Mouse (Mus musculus) MEL (cell line): ENCODE results near the gene Pelo. TPM values are rescaled to one million over a fixed set of nuclear protein-coding genes. Genes with fewer than 3 reads are reported as not detected.

Experiments
- DNase-seq: peaks from one replicate; pipeline ENCODE4 v3.0.0; 2011; ENCODE audit warnings: low read depth, low spot score
- H3K27ac ChIP-seq: 2 replicates; pipeline ENCODE4 v1.5.1; 2012; ENCODE audit warnings: low read depth, mild to moderate bottlenecking, control low read depth, low read length, moderate library complexity; ENCODE audit not compliant: control insufficient read depth
- H3K27me3 ChIP-seq, 2 experiments: fragments of 150-350 bp in 1 of 2; sonication (generic) in 1 of 2; 2 replicates each; pipeline ENCODE4 v1.6.1; 2012; ENCODE audit warnings: low read length in 2 of 2, mild to moderate bottlenecking in 2 of 2, improper control_type of control experiment in 1 of 2, moderate library complexity in 1 of 2; ENCODE audit not compliant: insufficient read depth in 2 of 2, control insufficient read depth in 1 of 2
- H3K36me3 ChIP-seq, 2 experiments: 2 replicates each; pipeline ENCODE4 v1.6.1; 2012 to 2014; ENCODE audit warnings: low read length in 2 of 2, improper control_type of control experiment in 1 of 2, inconsistent platforms in 1 of 2, mild to moderate bottlenecking in 1 of 2; ENCODE audit not compliant: insufficient read depth in 2 of 2, control insufficient read depth in 1 of 2
- H3K4me1 ChIP-seq, 2 experiments: fragments of 150-350 bp in 1 of 2; sonication (generic) in 1 of 2; 2 replicates each; pipeline ENCODE4 v1.6.1; 2012; ENCODE audit warnings: low read length in 2 of 2, improper control_type of control experiment in 1 of 2, mild to moderate bottlenecking in 1 of 2; ENCODE audit not compliant: insufficient read depth in 2 of 2, control insufficient read depth in 1 of 2
- H3K4me3 ChIP-seq, 2 experiments: fragments of 150-350 bp in 1 of 2; sonication (generic) in 1 of 2; 2 replicates each; pipeline ENCODE4 v1.5.1; 2012; ENCODE audit warnings: low read depth in 2 of 2, low read length in 2 of 2, mild to moderate bottlenecking in 2 of 2, moderate library complexity in 2 of 2, control low read depth in 1 of 2, improper control_type of control experiment in 1 of 2; ENCODE audit not compliant: control insufficient read depth in 1 of 2, insufficient read depth in 1 of 2
- H3K79me2 ChIP-seq: 2 replicates; pipeline ENCODE4 v1.6.1; 2012; ENCODE audit warnings: mild to moderate bottlenecking, low read length, moderate library complexity; ENCODE audit not compliant: control insufficient read depth, poor library complexity, insufficient read depth
- H3K9ac ChIP-seq: 2 replicates; pipeline ENCODE4 v1.6.1; 2012; ENCODE audit warnings: low read depth, mild to moderate bottlenecking, control low read depth, low read length, moderate library complexity; ENCODE audit not compliant: control insufficient read depth, poor library complexity, severe bottlenecking
- H3K9me3 ChIP-seq: fragments of 150-350 bp; sonication (generic); replicated peaks from 2 replicates; pipeline ENCODE4 v1.6.1; 2012; ENCODE audit warnings: mild to moderate bottlenecking, low read length, improper control_type of control experiment, moderate library complexity; ENCODE audit not compliant: insufficient read depth
- CHD1 ChIP-seq: IDR thresholded peaks from 2 replicates; pipeline ENCODE4 v1.6.1; 2012; ENCODE audit warnings: low read depth, mild to moderate bottlenecking, inconsistent platforms, low read length, improper control_type of control experiment
- E2F4 ChIP-seq: IDR thresholded peaks from 2 replicates; pipeline ENCODE4 v1.6.1; 2011; ENCODE audit warnings: low read depth, low read length, improper control_type of control experiment, borderline replicate concordance
- GABPA ChIP-seq: IDR thresholded peaks from 2 replicates; pipeline ENCODE4 v1.6.1; 2012; ENCODE audit warnings: low read depth, mild to moderate bottlenecking, inconsistent platforms, low read length, improper control_type of control experiment, moderate library complexity
- HCFC1 ChIP-seq: IDR thresholded peaks from 2 replicates; pipeline ENCODE4 v1.6.1; 2012; ENCODE audit warnings: low read depth, mild to moderate bottlenecking, inconsistent platforms, low read length, improper control_type of control experiment, moderate library complexity
- JUND ChIP-seq: IDR thresholded peaks from 2 replicates; pipeline ENCODE4 v1.6.1; 2011; ENCODE audit warnings: low read depth, mild to moderate bottlenecking, improper control_type of control experiment, low read length
- KAT2A ChIP-seq: conservative IDR thresholded peaks from 2 replicates; pipeline ENCODE4 v1.6.1; 2012; ENCODE audit warnings: low read depth, low read length, improper control_type of control experiment, inconsistent platforms
- MAFK ChIP-seq: IDR thresholded peaks from 2 replicates; pipeline ENCODE4 v1.6.1; 2011; ENCODE audit warnings: low read depth, mild to moderate bottlenecking, low read length, improper control_type of control experiment, borderline replicate concordance
- MAX ChIP-seq: IDR thresholded peaks from 2 replicates; pipeline ENCODE4 v1.6.1; 2011; ENCODE audit warnings: low read length, improper control_type of control experiment
- MYC ChIP-seq: IDR thresholded peaks from 2 replicates; pipeline ENCODE4 v1.6.1; 2011; ENCODE audit warnings: low read depth, mild to moderate bottlenecking, low read length, improper control_type of control experiment, moderate library complexity
- NELFE ChIP-seq: IDR thresholded peaks from 2 replicates; pipeline ENCODE4 v1.6.1; 2011; ENCODE audit warnings: low read depth, low read length, improper control_type of control experiment
- NRF1 ChIP-seq: IDR thresholded peaks from 2 replicates; pipeline ENCODE4 v1.6.1; 2014; ENCODE audit warnings: low read depth, mild to moderate bottlenecking, inconsistent platforms, low read length, improper control_type of control experiment, moderate library complexity; ENCODE audit not compliant: poor library complexity, insufficient read depth, severe bottlenecking
- POLR2A ChIP-seq, 2 experiments: IDR thresholded peaks; 2 replicates each; pipeline ENCODE4 v1.6.1; 2011 to 2012; ENCODE audit warnings: low read length in 2 of 2, mild to moderate bottlenecking in 2 of 2, control low read depth in 1 of 2, improper control_type of control experiment in 1 of 2, low read depth in 1 of 2, moderate library complexity in 1 of 2; ENCODE audit not compliant: control insufficient read depth in 1 of 2, insufficient read depth in 1 of 2, poor library complexity in 1 of 2
- POLR2AphosphoS2 ChIP-seq: IDR thresholded peaks from 2 replicates; pipeline ENCODE4 v1.6.1; 2011; ENCODE audit warnings: low read length, improper control_type of control experiment
- POLR2AphosphoS5 ChIP-seq: IDR thresholded peaks from 2 replicates; pipeline ENCODE4 v1.6.1; 2012; ENCODE audit warnings: low read depth, borderline replicate concordance, mild to moderate bottlenecking, inconsistent platforms, low read length, moderate library complexity, mixed read lengths
- SMC3 ChIP-seq: IDR thresholded peaks from 2 replicates; pipeline ENCODE4 v1.6.1; 2011; ENCODE audit warnings: low read depth, low read length, improper control_type of control experiment
- TBP ChIP-seq: IDR thresholded peaks from 2 replicates; pipeline ENCODE4 v1.8.0; 2011; ENCODE audit warnings: low read depth, low read length, improper control_type of control experiment
- TCF12 ChIP-seq: IDR thresholded peaks from 2 replicates; pipeline ENCODE4 v1.6.1; 2014; ENCODE audit warnings: low read depth, mild to moderate bottlenecking, inconsistent platforms, low read length, improper control_type of control experiment, moderate library complexity
- UBTF ChIP-seq: IDR thresholded peaks from 2 replicates; pipeline ENCODE4 v1.6.1; 2012; ENCODE audit warnings: low read depth, mild to moderate bottlenecking, inconsistent platforms, low read length, improper control_type of control experiment, moderate library complexity, borderline replicate concordance; ENCODE audit not compliant: insufficient read depth
- ZKSCAN1 ChIP-seq: IDR thresholded peaks from 2 replicates; pipeline ENCODE4 v1.6.1; 2012; ENCODE audit warnings: low read depth, mild to moderate bottlenecking, inconsistent platforms, low read length, improper control_type of control experiment, moderate library complexity
- ZMIZ1 ChIP-seq: IDR thresholded peaks from 2 replicates; pipeline ENCODE4 v1.6.1; 2012; ENCODE audit warnings: low read depth, mild to moderate bottlenecking, inconsistent platforms, low read length, improper control_type of control experiment, moderate library complexity
- polyA plus RNA-seq, 2 experiments: library from polyadenylated mRNA; stranded (reverse) in 1 of 2; unstranded in 1 of 2; fragments of >175 nt in 1 of 2; fragments of >200 nt in 1 of 2; gene quantifications; 2 replicates each; pipeline versions ENCODE4 v1.2.1 to v1.2.4; 2012; ENCODE audit warnings: low replicate concordance in 2 of 2, low read depth in 1 of 2; ENCODE audit not compliant: insufficient read length in 2 of 2, insufficient read depth in 1 of 2, missing spikeins in 1 of 2
- total RNA-seq: library from RNA; depleted of rRNA; stranded (reverse); fragments of 300-350 nt; gene quantifications from 2 replicates; pipeline ENCODE4 v1.2.3, GENCODE M21; 2012

Pelo gene
- total and polyA plus RNA-seq, 3 experiments = 32.6 to 39.7 TPM; not detected in 1

DNA sequence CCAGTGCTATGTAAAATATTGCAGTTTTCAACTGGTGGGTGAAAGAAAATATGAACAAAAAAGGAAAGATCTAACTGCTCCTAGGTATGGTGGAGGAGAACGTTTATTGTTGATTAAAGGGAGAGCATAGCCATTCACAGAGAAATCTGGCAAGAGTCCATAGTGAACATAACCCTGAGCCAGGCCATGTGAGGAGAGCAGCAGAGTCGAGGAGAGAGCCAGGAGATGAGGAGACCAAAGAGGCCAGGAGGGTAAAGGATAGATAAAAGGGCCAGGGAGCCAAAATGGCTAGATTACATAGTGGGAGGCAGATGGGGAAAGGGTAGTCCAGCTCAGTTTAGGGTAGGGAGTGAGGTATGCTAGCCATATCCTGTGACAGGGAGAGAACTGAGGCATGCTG is 6.2 kb upstream of the Pelo start:
- H3K79me2 ChIP-seq = no peaks in the 10 kb centered on the region
- no peak overlapping the region for H3K27ac ChIP-seq
- peaks cover 0 to 2% of the 10 kb centered on the region in 2 experiments; a peak in 1 of 4 replicates for H3K4me1 ChIP-seq
- no peak for TF ChIP-seq POLR2AphosphoS2
- TF ChIP-seq MAFK = no peak
- TF ChIP-seq SMC3 = no peak
- no peak for TF ChIP-seq TBP
- no peak for TF ChIP-seq TCF12
- no peak for TF ChIP-seq E2F4
- no peak for TF ChIP-seq ZKSCAN1
- no peak for TF ChIP-seq HCFC1
- no peak for TF ChIP-seq ZMIZ1
- TF ChIP-seq NELFE = no peak
- no peak for TF ChIP-seq POLR2AphosphoS5
- no peak for TF ChIP-seq JUND
- TF ChIP-seq POLR2A (IDR thresholded peaks at IDR 0.05; ENCODE audit: control insufficient read depth in 1 of 2, insufficient read depth in 1 of 2, low read depth in 1 of 2, low read length in 2 of 2, poor library complexity in 1 of 2) = no peak
- TF ChIP-seq GABPA = no peak
- no peak overlapping the region for H3K9ac ChIP-seq
- no peak for DNase-seq
- no peaks in the 10 kb centered on the region for H3K9me3 ChIP-seq
- peaks cover 0 to 2% of the 10 kb centered on the region in 2 experiments; a peak in 1 of 4 replicates for H3K36me3 ChIP-seq
- no peak overlapping the region for H3K4me3 ChIP-seq
- no peaks in the 10 kb centered on the region for H3K27me3 ChIP-seq

GRCm38 (mm10) chr13:115095392-115095791 is 5.4 kb upstream of the Pelo start:
- H3K79me2 ChIP-seq = no peaks in the 10 kb centered on the region; the same call in 1 of the 2 replicates
- H3K27me3 ChIP-seq = no peaks in the 10 kb centered on the region
- H3K36me3 ChIP-seq = peaks cover 0 to 2% of the 10 kb centered on the region in 2 experiments; a peak in 1 of 4 replicates
- no peak for TF ChIP-seq POLR2A (IDR thresholded peaks at IDR 0.05; ENCODE audit: control insufficient read depth in 1 of 2, insufficient read depth in 1 of 2, low read depth in 1 of 2, low read length in 2 of 2, poor library complexity in 1 of 2)
- no peak for TF ChIP-seq MYC
- no peak for TF ChIP-seq TBP
- no peak for TF ChIP-seq ZMIZ1
- TF ChIP-seq NRF1 = no peak
- TF ChIP-seq UBTF = no peak
- no peak for TF ChIP-seq ZKSCAN1
- TF ChIP-seq HCFC1 = no peak
- no peak for TF ChIP-seq CHD1
- no peak for TF ChIP-seq KAT2A
- no peak for TF ChIP-seq MAX
- TF ChIP-seq TCF12 = no peak
- TF ChIP-seq, all 39 proteins: peak for 0
- H3K27ac ChIP-seq = no peak overlapping the region
- H3K4me3 ChIP-seq = no peak overlapping the region
- peaks cover 0 to 2% of the 10 kb centered on the region in 2 experiments; a peak in 1 of 4 replicates for H3K4me1 ChIP-seq
- no peak overlapping the region for H3K9ac ChIP-seq
- H3K9me3 ChIP-seq = no peaks in the 10 kb centered on the region
- no peak for DNase-seq
